Mouse (Mus musculus) large intestine, adult 2 months (tissue): ENCODE data around the gene Mpz. TPM values are rescaled to one million over a fixed set of nuclear protein-coding genes. Genes with fewer than 3 reads are reported as not detected.

ENCODE experiments used
- DNase-seq: peaks from one replicate; pipeline ENCODE4 v3.0.0-alpha.2; 2012; ENCODE audit warnings: low read depth, low spot score
- WGBS: fragments of 180-500 bp; shearing (Covaris S2); methylation state at CpG from one replicate; pipeline ENCODE4 v1.1.7; 2018; 5-methylcytosine and 5-hydroxymethylcytosine counted together
- polyA plus RNA-seq: library from polyadenylated mRNA; depleted of rRNA; stranded (reverse); fragments of >200 nt; gene quantifications from 2 replicates; pipeline ENCODE4 v1.2.3, GENCODE M21; 2012; rRNA removed

Gene Mpz
- polyA plus RNA-seq, 1 experiment: 0.30 TPM

DNA sequence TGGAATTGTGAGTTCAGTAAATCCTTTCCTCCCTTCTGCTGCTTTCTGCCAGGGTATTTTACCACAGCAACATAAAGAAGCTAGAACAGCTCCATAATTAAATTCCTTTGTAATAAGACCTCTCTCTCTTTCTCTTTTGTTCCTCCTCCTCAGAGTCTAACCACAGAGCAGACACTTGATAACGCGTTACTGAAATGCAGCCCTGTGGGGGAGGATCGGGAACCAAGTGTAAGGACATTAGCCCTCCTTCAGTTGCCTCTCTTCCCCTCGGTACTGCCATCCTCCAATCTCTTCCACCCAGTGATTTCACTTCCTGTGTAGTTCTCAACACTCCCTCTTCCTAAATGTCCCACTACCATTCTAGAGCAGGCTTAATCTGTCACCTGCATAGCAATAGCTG, 58.9 kb downstream of the Mpz start:
- DNase-seq: no peak
- WGBS: 39% methylated on average over 4 of the region's 4 CpGs

Other genes starting within 250 kb of the Mpz start
- gene Fcrlb, start 237.8 kb upstream of the Mpz start, polyA plus RNA-seq: 0.24 and 0.48 TPM in 2 replicates
- 9.8 and 11.8 TPM in 2 replicates for gene Fcrla, start 223.1 kb upstream of the Mpz start, polyA plus RNA-seq
- gene Fcgr2b, start 174.2 kb upstream of the Mpz start, polyA plus RNA-seq: 7.7 and 16.6 TPM in 2 replicates
- 8.4 and 10.1 TPM in 2 replicates for gene Fcgr4, start 131.8 kb upstream of the Mpz start, polyA plus RNA-seq
- 11.3 and 18.0 TPM in 2 replicates for gene Fcgr3, start 85.8 kb upstream of the Mpz start, polyA plus RNA-seq
- 1.8 and 2.0 TPM in 2 replicates for gene Cfap126, start 36.8 kb upstream of the Mpz start, polyA plus RNA-seq
- gene Sdhc, start 108 bp upstream of the Mpz start, polyA plus RNA-seq: 308 and 341 TPM in 2 replicates
- 23.6 and 25.2 TPM in 2 replicates for gene Pcp4l1, start 45.6 kb downstream of the Mpz start, polyA plus RNA-seq
- gene Nr1i3, start 63.3 kb downstream of the Mpz start, polyA plus RNA-seq: 3.8 and 22.7 TPM in 2 replicates
- 23.1 and 24.0 TPM in 2 replicates for gene Tomm40l, start 71.8 kb downstream of the Mpz start, polyA plus RNA-seq
- gene Apoa2, start 74.3 kb downstream of the Mpz start, polyA plus RNA-seq: 0.50 and 1.9 TPM in 2 replicates
- 56.2 and 58.5 TPM in 2 replicates for gene Fcer1g, start 83.7 kb downstream of the Mpz start, polyA plus RNA-seq
- 1.1 and 2.5 TPM in 2 replicates for gene Adamts4, start 99.7 kb downstream of the Mpz start, polyA plus RNA-seq
- gene Ndufs2, start 100.7 kb downstream of the Mpz start, polyA plus RNA-seq: 167 and 181 TPM in 2 replicates
- 70.3 and 80.0 TPM in 2 replicates for gene B4galt3, start 119.6 kb downstream of the Mpz start, polyA plus RNA-seq
- 21.9 and 34.8 TPM in 2 replicates for gene Ppox, start 130.5 kb downstream of the Mpz start, polyA plus RNA-seq
- 30.0 and 36.4 TPM in 2 replicates for gene Usp21, start 137.3 kb downstream of the Mpz start, polyA plus RNA-seq
- 34.5 and 35.8 TPM in 2 replicates for gene Ufc1, start 144.3 kb downstream of the Mpz start, polyA plus RNA-seq
- gene Dedd, start 178.4 kb downstream of the Mpz start, polyA plus RNA-seq: 44.3 and 50.3 TPM in 2 replicates
- gene Nit1, start 194.9 kb downstream of the Mpz start, polyA plus RNA-seq: 46.5 and 54.7 TPM in 2 replicates
- 10.3 and 11.7 TPM in 2 replicates for gene Pfdn2, start 195.0 kb downstream of the Mpz start, polyA plus RNA-seq
- gene Klhdc9, start 210.1 kb downstream of the Mpz start, polyA plus RNA-seq: 0.14 and 0.18 TPM in 2 replicates
- gene Nectin4, start 219.4 kb downstream of the Mpz start, polyA plus RNA-seq: 0.51 and 0.59 TPM in 2 replicates
- gene Arhgap30, start 238.2 kb downstream of the Mpz start, polyA plus RNA-seq: 7.0 and 10.2 TPM in 2 replicates